Mouse (Mus musculus): Measurements from ENCODE around the gene Nr2f1. TPM values are rescaled to one million over a fixed set of nuclear protein-coding genes. Genes with fewer than 3 reads are reported as not detected.

Gene Nr2f1
- polyA plus RNA-seq, 1 experiment, result 5.6 TPM

GRCm38 (mm10) chr13:78210748-78211089 is 11.2 kb upstream of the Nr2f1 start:
- DNase-seq, result no peak
- Histone ChIP-seq H3K4me1 (ENCODE audit: control insufficient read depth, insufficient read depth, low read length) (no peaks in the 10 kb centered on the region), H3K27me3 (replicated peaks; ENCODE audit: control insufficient read depth, insufficient read depth, low read length) (no peaks in the 10 kb centered on the region; the same call in 1 of the 2 replicates), H3K27ac (ENCODE audit: insufficient read depth, low read depth, low read length) (no peak overlapping the region), H3K36me3 (ENCODE audit: control insufficient read depth, insufficient read depth, low read length) (no peaks in the 10 kb centered on the region), H3K4me3 (ENCODE audit: insufficient read depth, low read depth, low read length) (0 out of 2 replicates have a peak overlapping the region, but pooled peaks have one; percentile 0)
- TF ChIP-seq CTCF (conservative IDR thresholded peaks at IDR 0.05; ENCODE audit: insufficient read depth, insufficient read length, low read depth, low read length), result no peak
- TF ChIP-seq POLR2A (IDR thresholded peaks at IDR 0.05; ENCODE audit: low read depth, low read length), result no peak
- WGBS, result 33% methylated on average over 13 of the region's 13 CpGs

- WGBS, result 5% methylated on average over 38 of the region's 38 CpGs
- H3K4me1 ChIP-seq (ENCODE audit: control insufficient read depth, insufficient read depth, low read length), result no peaks in the 10 kb centered on the region
- TF ChIP-seq POLR2A (IDR thresholded peaks at IDR 0.05; ENCODE audit: low read depth, low read length) (no peak), CTCF (conservative IDR thresholded peaks at IDR 0.05; ENCODE audit: insufficient read depth, insufficient read length, low read depth, low read length) (no peak)
- H3K27ac ChIP-seq (ENCODE audit: insufficient read depth, low read depth, low read length), result no peak overlapping the region
- H3K27me3 ChIP-seq (replicated peaks; ENCODE audit: control insufficient read depth, insufficient read depth, low read length), result peaks cover 1% of the 10 kb centered on the region; the same call in 1 of the 2 replicates
- no peak for DNase-seq
- peak overlapping the region; percentile 18; the same call in 1 of the 2 replicates for H3K4me3 ChIP-seq (ENCODE audit: insufficient read depth, low read depth, low read length)
- no peaks in the 10 kb centered on the region for H3K36me3 ChIP-seq (ENCODE audit: control insufficient read depth, insufficient read depth, low read length)
Observed at GRCm38 (mm10) chr13:78210029-78210747, 10.6 kb upstream of the Nr2f1 start.

GRCm38 (mm10) chr13:78209611-78210028 is 10.1 kb upstream of the Nr2f1 start:
- Histone ChIP-seq H3K27me3 (replicated peaks; ENCODE audit: control insufficient read depth, insufficient read depth, low read length) (peaks cover 1% of the 10 kb centered on the region; the same call in 1 of the 2 replicates), H3K4me1 (ENCODE audit: control insufficient read depth, insufficient read depth, low read length) (no peaks in the 10 kb centered on the region), H3K4me3 (ENCODE audit: insufficient read depth, low read depth, low read length) (peak overlapping the region; percentile 18; the same call in 1 of the 2 replicates), H3K36me3 (ENCODE audit: control insufficient read depth, insufficient read depth, low read length) (no peaks in the 10 kb centered on the region), H3K27ac (ENCODE audit: insufficient read depth, low read depth, low read length) (no peak overlapping the region)
- DNase-seq, result no peak
- TF ChIP-seq POLR2A (IDR thresholded peaks at IDR 0.05; ENCODE audit: low read depth, low read length), result no peak
- no peak for TF ChIP-seq CTCF (conservative IDR thresholded peaks at IDR 0.05; ENCODE audit: insufficient read depth, insufficient read length, low read depth, low read length)
- WGBS, result 30% methylated on average over 12 of the region's 12 CpGs

GRCm38 (mm10) chr13:78208689-78209410 is 9.3 kb upstream of the Nr2f1 start:
- 72% methylated on average over 14 of the region's 14 CpGs for WGBS
- Histone ChIP-seq H3K4me1 (ENCODE audit: control insufficient read depth, insufficient read depth, low read length) (no peaks in the 10 kb centered on the region), H3K27me3 (replicated peaks; ENCODE audit: control insufficient read depth, insufficient read depth, low read length) (peaks cover 1% of the 10 kb centered on the region; the same call in 1 of the 2 replicates), H3K27ac (ENCODE audit: insufficient read depth, low read depth, low read length) (no peak overlapping the region), H3K36me3 (ENCODE audit: control insufficient read depth, insufficient read depth, low read length) (no peaks in the 10 kb centered on the region), H3K4me3 (ENCODE audit: insufficient read depth, low read depth, low read length) (no peak overlapping the region)
- TF ChIP-seq CTCF (conservative IDR thresholded peaks at IDR 0.05; ENCODE audit: insufficient read depth, insufficient read length, low read depth, low read length) (no peak), POLR2A (IDR thresholded peaks at IDR 0.05; ENCODE audit: low read depth, low read length) (no peak)
- no peak for DNase-seq

- no peaks in the 10 kb centered on the region for H3K4me1 ChIP-seq (ENCODE audit: control insufficient read depth, insufficient read depth, low read length)
- 58% methylated on average over 12 of the region's 12 CpGs for WGBS
- no peaks in the 10 kb centered on the region for H3K36me3 ChIP-seq (ENCODE audit: control insufficient read depth, insufficient read depth, low read length)
- TF ChIP-seq POLR2A (IDR thresholded peaks at IDR 0.05; ENCODE audit: low read depth, low read length) (no peak), CTCF (conservative IDR thresholded peaks at IDR 0.05; ENCODE audit: insufficient read depth, insufficient read length, low read depth, low read length) (no peak)
- no peak for DNase-seq
- no peak overlapping the region for H3K27ac ChIP-seq (ENCODE audit: insufficient read depth, low read depth, low read length)
- H3K27me3 ChIP-seq (replicated peaks; ENCODE audit: control insufficient read depth, insufficient read depth, low read length), result peaks cover 1% of the 10 kb centered on the region; the same call in 1 of the 2 replicates
- no peak overlapping the region for H3K4me3 ChIP-seq (ENCODE audit: insufficient read depth, low read depth, low read length)
Observed at GRCm38 (mm10) chr13:78207796-78208645, 8.5 kb upstream of the Nr2f1 start.

- Histone ChIP-seq H3K4me1 (ENCODE audit: control insufficient read depth, insufficient read depth, low read length) (no peaks in the 10 kb centered on the region), H3K27ac (ENCODE audit: insufficient read depth, low read depth, low read length) (no peak overlapping the region), H3K4me3 (ENCODE audit: insufficient read depth, low read depth, low read length) (no peak overlapping the region), H3K36me3 (ENCODE audit: control insufficient read depth, insufficient read depth, low read length) (no peaks in the 10 kb centered on the region), H3K27me3 (replicated peaks; ENCODE audit: control insufficient read depth, insufficient read depth, low read length) (peaks cover 1% of the 10 kb centered on the region; the same call in 1 of the 2 replicates)
- TF ChIP-seq POLR2A (IDR thresholded peaks at IDR 0.05; ENCODE audit: low read depth, low read length) (no peak), CTCF (conservative IDR thresholded peaks at IDR 0.05; ENCODE audit: insufficient read depth, insufficient read length, low read depth, low read length) (no peak)
- no peak for DNase-seq
- 74% methylated on average over 7 of the region's 7 CpGs for WGBS
Observed at GRCm38 (mm10) chr13:78206891-78207430, 7.4 kb upstream of the Nr2f1 start.

All from kidney, adult 2 months (tissue).